ENCODE assay signal across 7 mouse cellular contexts in the genomic region with DNA sequence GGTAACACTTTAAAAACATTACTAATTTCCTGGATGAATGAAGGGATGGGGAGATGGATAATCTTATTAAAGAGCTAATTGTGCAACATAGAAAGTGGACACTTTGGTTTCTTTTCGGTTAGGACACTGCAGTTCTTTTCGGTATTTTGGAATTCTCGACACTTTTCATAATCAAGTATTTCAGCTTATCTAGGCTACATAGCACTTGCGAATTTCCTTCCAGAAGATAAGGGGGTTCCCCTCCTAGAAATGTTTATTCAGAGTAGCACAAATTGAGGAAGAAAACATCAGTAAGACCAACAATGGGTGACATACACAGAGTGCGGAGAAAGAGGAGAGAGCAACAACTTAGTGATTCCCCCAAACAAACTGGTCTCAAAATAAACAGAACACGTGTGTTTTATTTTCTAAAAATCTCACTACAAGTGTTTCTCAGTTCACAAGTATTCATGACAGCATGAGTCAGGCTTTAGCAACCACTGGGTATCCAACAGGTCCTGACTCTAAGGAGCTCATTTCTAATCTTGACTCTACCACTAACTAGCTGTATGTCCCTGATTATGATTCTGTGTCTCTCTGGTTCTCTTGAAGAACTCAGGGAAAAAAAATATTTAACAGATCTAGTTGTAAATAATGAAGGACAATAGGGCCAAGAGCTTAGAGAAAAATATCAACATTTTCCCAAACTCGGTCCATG. TPM values are rescaled to one million over a fixed set of nuclear protein-coding genes. Genes with fewer than 3 reads are reported as not detected.
DNase-seq lines count a peak whose midpoint lies in the region; ATAC-seq and TF ChIP-seq lines count a peak whose summit lies in the region.

No protein-coding gene starts in this region.

- no peak overlapping the region for H3K27ac ChIP-seq in CH12.LX (ENCODE audit: insufficient read depth, low read depth)
- H3K27ac ChIP-seq in forebrain, embryonic 16.5 days (ENCODE audit: low read length): no peak overlapping the region
- peak overlapping the region; percentile 100 for H3K27ac ChIP-seq in liver, postnatal 0 days (ENCODE audit: low read depth)

- peaks cover 2 to 26% of the 10 kb centered on the region in 2 experiments for H3K36me3 ChIP-seq in CH12.LX (replicated peaks in 1 of 2; ENCODE audit: control insufficient read depth in 1 of 2, insufficient read depth in 1 of 2, low read length in 1 of 2)
- no peaks in the 10 kb centered on the region for H3K36me3 ChIP-seq in forebrain, embryonic 16.5 days (ENCODE audit: control insufficient read depth, insufficient read depth)
- H3K36me3 ChIP-seq in liver, postnatal 0 days (replicated peaks; ENCODE audit: insufficient read depth, low read length): peaks cover 12% of the 10 kb centered on the region

- ATAC-seq in forebrain, embryonic 16.5 days: no peak
- ATAC-seq in liver, postnatal 0 days: peak; percentile 20; the same call in 1 of the 2 replicates
- no peak for ATAC-seq in CD4-positive, CD25-positive, alpha-beta regulatory T cell, adult 4 months

- peak overlapping the region; percentile 93 for H3K4me2 ChIP-seq in CH12.LX (ENCODE audit: insufficient read depth, low read depth, poor library complexity, severe bottlenecking)
- peak overlapping the region; percentile 77 for H3K4me2 ChIP-seq in forebrain, embryonic 16.5 days (ENCODE audit: low read length)
- peak overlapping the region; percentile 75 for H3K4me2 ChIP-seq in liver, postnatal 0 days (ENCODE audit: low read depth, low read length)

- H3K4me3 ChIP-seq in CH12.LX (replicated peaks in 1 of 3; ENCODE audit: low read depth in 2 of 3, low read length in 2 of 3, poor library complexity in 1 of 3): peak overlapping the region; percentile 61 to 81 (median 77)
- H3K4me3 ChIP-seq in forebrain, embryonic 16.5 days (replicated peaks; ENCODE audit: low read length): peak overlapping the region; percentile 90
- H3K4me3 ChIP-seq in liver, postnatal 0 days (ENCODE audit: low read depth, low read length): peak overlapping the region; percentile 92

- no peak for TF ChIP-seq POLR2A in CH12.LX (IDR thresholded peaks at IDR 0.05; ENCODE audit: low read depth, low read length)

- 82% methylated on average over 7 of the region's 7 CpGs for WGBS in forebrain, embryonic 16.5 days
- WGBS in liver, postnatal 0 days (ENCODE audit: insufficient replicate concordance): 24% methylated on average over 7 of the region's 7 CpGs

- TF ChIP-seq RAD21 in CH12.LX (IDR thresholded peaks at IDR 0.05; ENCODE audit: low read depth, low read length): no peak

- no peaks in the 10 kb centered on the region for H3K9me3 ChIP-seq in CH12.LX (replicated peaks; ENCODE audit: low read length)
- H3K9me3 ChIP-seq in forebrain, embryonic 16.5 days (ENCODE audit: control insufficient read depth, low read length): no peaks in the 10 kb centered on the region
- H3K9me3 ChIP-seq in liver, postnatal 0 days (ENCODE audit: low read length): no peaks in the 10 kb centered on the region

- no peak for TF ChIP-seq EP300 in CH12.LX (IDR thresholded peaks at IDR 0.05; ENCODE audit: low read length)
- TF ChIP-seq EP300 in liver, postnatal 0 days (IDR thresholded peaks at IDR 0.05; ENCODE audit: low read depth): peak; percentile 55; the same call in 1 of the 2 replicates

- H3K79me2 ChIP-seq in CH12.LX (replicated peaks; ENCODE audit: control insufficient read depth, extremely low read depth, insufficient read depth, poor library complexity, severe bottlenecking): 0 out of 2 replicates have a peak, but pooled peaks cover 2% of the 10 kb centered on the region

- no peaks in the 10 kb centered on the region for H3K27me3 ChIP-seq in CH12.LX (replicated peaks)
- H3K27me3 ChIP-seq in forebrain, embryonic 16.5 days (replicated peaks; ENCODE audit: control insufficient read depth, insufficient read depth, low read length): no peaks in the 10 kb centered on the region
- no peaks in the 10 kb centered on the region for H3K27me3 ChIP-seq in liver, postnatal 0 days (ENCODE audit: insufficient read depth, low read length)

- peak overlapping the region; percentile 60; the same call in 1 of the 2 replicates for H3K9ac ChIP-seq in CH12.LX (ENCODE audit: insufficient read depth, low read depth)
- H3K9ac ChIP-seq in forebrain, embryonic 16.5 days (replicated peaks; ENCODE audit: low read depth, low read length): no peak overlapping the region
- H3K9ac ChIP-seq in liver, postnatal 0 days (replicated peaks): peak overlapping the region; percentile 95

- in situ Hi-C loops in CH12.LX (cut with MboI; ENCODE audit: low pct_ligation_motif_present, low pct_unique_long_range_greater_than_20kb, low sequenced_read_pairs): no loop called here

- peaks cover 14 to 53% of the 10 kb centered on the region in 2 experiments for H3K4me1 ChIP-seq in CH12.LX (ENCODE audit: control insufficient read depth in 1 of 2, insufficient read depth in 2 of 2)
- peaks cover 14% of the 10 kb centered on the region for H3K4me1 ChIP-seq in forebrain, embryonic 16.5 days (replicated peaks; ENCODE audit: control insufficient read depth, insufficient read depth, low read length)
- peaks cover 30% of the 10 kb centered on the region for H3K4me1 ChIP-seq in liver, postnatal 0 days (ENCODE audit: insufficient read depth)

- dilution Hi-C loops in CH12.LX (cut with MboI; ENCODE audit: extremely low pct_ligation_motif_present, extremely low pct_unique_long_range_greater_than_20kb, low sequenced_read_pairs): no loop called here

- no peak for TF ChIP-seq CTCF in CH12.LX (conservative IDR thresholded peaks at IDR 0.05 in 1 of 2, IDR thresholded peaks at IDR 0.05 in 1 of 2; ENCODE audit: low read depth in 2 of 2, low read length in 2 of 2)
- no peak for TF ChIP-seq CTCF in liver, postnatal 0 days (IDR thresholded peaks at IDR 0.05; ENCODE audit: low read depth)

- DNase-seq in 416B (ENCODE audit: low read depth) (peak; percentile 50), CH12.LX (ENCODE audit: extremely low read depth) (peak; percentile 35)
- DNase-seq in liver, postnatal 0 days: no peak
- DNase-seq in retina, postnatal 1 day: no peak
- no peak for DNase-seq in cerebellum, adult 18-20 months

TF ChIP-seq in CH12.LX, 34 proteins besides CTCF, POLR2A, EP300 and RAD21:
- 0 out of 2 replicates have a peak, but pooled peaks have one; percentile 11 for TF ChIP-seq TBP (conservative IDR thresholded peaks at IDR 0.05; ENCODE audit: low read depth, low read length)
- no peak for TF ChIP-seq ETS1 (conservative IDR thresholded peaks at IDR 0.05; ENCODE audit: low read depth, low read length)

RNA-seq across cellular contexts. Expression of a gene that starts 1.5 kb away (rescaled TPM):
- 26.5 and 29.8 TPM in 2 replicates for total RNA-seq in CH12.LX (2012; rRNA removed)
- 45.0 and 46.4 TPM in 2 replicates for total RNA-seq in CH12.LX (2014; rRNA removed)
- polyA plus RNA-seq in CH12.LX (2012; ENCODE audit: insufficient read length, low read depth): 80.5 and 84.7 TPM in 2 replicates
- polyA plus RNA-seq in forebrain, embryonic 16.5 days (2015; fragmentation: Nextera tagmentation; extraction: Ambion mirVana): 70.9 and 79.3 TPM in 2 replicates
- polyA plus RNA-seq in liver, postnatal 0 days (2015; fragmentation: Nextera tagmentation; extraction: Ambion mirVana): 245 and 267 TPM in 2 replicates
- 100 to 1,000 TPM in 1 of 2 experiments, 10 to 100 TPM in 1; 98.4 to 104 TPM for polyA plus RNA-seq in CD4-positive, CD25-positive, alpha-beta regulatory T cell, adult 4 months (2017; shearing (Covaris generic))

Comparison
In these comparisons a context has a peak if more than half of its experiments do, and no peak if none do; other contexts are left out.
1. DNase-seq: peak in 416B (single experiment) and CH12.LX (single experiment); none in liver, postnatal 0 days (single experiment), retina, postnatal 1 day (single experiment) and cerebellum, adult 18-20 months (0 of 2).
2. Peak in every context shown above with its lines, with median percentiles within 50 percentile points of each other: H3K4me2 ChIP-seq and H3K4me3 ChIP-seq.